Mouse (Mus musculus) spleen, adult 2 months (tissue): Measurements from ENCODE around the gene Itsn2.

ENCODE experiments used
- CTCF ChIP-seq: fragments of 200-500 bp; IDR thresholded peaks from 2 replicates; pipeline ENCODE4 v1.5.1; 2011; ENCODE audit warnings: mild to moderate bottlenecking, inconsistent platforms; ENCODE audit not compliant: insufficient read depth, insufficient read length, insufficient replicate concordance; ENCODE audit errors: extremely low read depth
- POLR2A ChIP-seq: fragments of 200-500 bp; IDR thresholded peaks from 2 replicates; pipeline ENCODE4 v1.6.1; 2011; ENCODE audit warnings: low read depth, low read length, inconsistent platforms

GRCm38 (mm10) chr12:4547557-4547956 is 44.9 kb upstream of the Itsn2 start:
- no peak for TF ChIP-seq CTCF
- no peak for TF ChIP-seq POLR2A
